Mouse (Mus musculus) E14TG2a.4 (cell line): ENCODE measurements around the gene Olfr1396.

Experiments used
- CTCF ChIP-seq: conservative IDR thresholded peaks from 2 replicates; pipeline ENCODE4 v1.5.1; 2014; ENCODE audit warnings: low read length
- POU5F1 ChIP-seq: IDR thresholded peaks from 2 replicates; pipeline ENCODE4 v1.6.1; 2014; ENCODE audit warnings: low read length, borderline replicate concordance

DNA sequence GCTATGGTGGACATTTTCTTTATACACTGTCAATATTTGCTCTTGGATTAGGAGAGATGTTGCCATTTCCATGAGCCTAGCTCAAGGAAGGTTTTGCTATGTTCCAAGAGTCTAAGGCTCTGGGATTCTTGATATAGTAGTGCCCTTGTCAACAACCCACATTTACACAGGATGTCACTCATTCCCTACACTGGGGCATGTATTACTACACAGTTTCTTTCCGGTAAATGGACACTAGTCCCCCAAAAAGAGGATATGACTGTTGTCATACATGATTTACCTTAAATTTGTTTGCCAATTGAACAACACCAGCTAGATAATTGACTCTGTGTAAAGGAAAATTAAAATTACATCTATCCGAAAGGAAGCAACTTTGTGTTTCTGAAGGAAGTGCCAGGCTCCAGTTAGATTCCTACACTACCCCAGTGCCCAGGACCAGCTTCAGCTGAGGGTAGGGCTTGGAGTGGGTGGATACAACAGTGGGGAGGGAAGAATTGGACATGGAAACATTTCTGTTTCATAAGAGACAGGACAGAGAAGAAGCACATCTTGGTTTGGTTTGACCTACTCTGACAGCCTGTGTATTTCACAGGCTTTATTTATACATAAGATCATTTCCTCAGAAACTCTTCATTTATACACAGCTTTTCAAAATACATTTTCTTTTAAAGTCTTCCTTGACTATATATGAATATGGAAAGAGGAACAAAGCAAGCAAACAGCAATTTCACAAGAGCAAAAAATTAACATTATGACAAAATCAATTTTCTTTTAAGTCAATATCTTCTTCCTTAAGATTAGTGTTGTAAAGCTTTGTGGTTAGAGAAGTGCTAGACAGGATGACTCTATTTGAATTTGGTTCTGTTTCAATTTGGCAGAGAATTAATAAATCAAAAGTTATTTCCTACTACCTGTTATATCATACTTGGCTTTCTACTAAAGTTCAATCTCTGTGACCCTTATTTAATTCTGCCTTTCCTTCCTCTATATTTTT is 42.4 kb upstream of the Olfr1396 start:
- TF ChIP-seq CTCF = no peak
- TF ChIP-seq POU5F1 = no peak
